Mouse (Mus musculus): Measurements from ENCODE around the gene Wdfy3.
"Not testable (repeated sequence)": the region's sequence is repeated elsewhere in the genome, so short reads cannot be mapped to it uniquely, and the experiment has no call there.

The Wdfy3 gene

GRCm38 (mm10) chr5:101887989-101888388, 181.7 kb downstream of the Wdfy3 start:
- DNase-seq (ENCODE audit: low read depth, low spot score) = peak; percentile 38

- DNase-seq (ENCODE audit: low read depth, low spot score) = no peak
Measured at GRCm38 (mm10) chr5:101885039-101885438, 184.7 kb downstream of the Wdfy3 start.

GRCm38 (mm10) chr5:101882191-101882590, 187.5 kb downstream of the Wdfy3 start:
- no peak for DNase-seq (ENCODE audit: low read depth, low spot score)

- DNase-seq (ENCODE audit: low read depth, low spot score) = no peak
Measured at GRCm38 (mm10) chr5:101879914-101880313, 189.8 kb downstream of the Wdfy3 start.

- DNase-seq (ENCODE audit: low read depth, low spot score) = no peak
Measured at GRCm38 (mm10) chr5:101878403-101878802, 191.3 kb downstream of the Wdfy3 start.

- DNase-seq (ENCODE audit: low read depth, low spot score) = no peak
Measured at GRCm38 (mm10) chr5:101876185-101876584, 193.5 kb downstream of the Wdfy3 start.

GRCm38 (mm10) chr5:101866722-101867121, 203.0 kb downstream of the Wdfy3 start:
- no peak for DNase-seq (ENCODE audit: low read depth, low spot score)

GRCm38 (mm10) chr5:101863946-101864345, 205.8 kb downstream of the Wdfy3 start:
- DNase-seq (ENCODE audit: low read depth, low spot score) = no peak

- no peak for DNase-seq (ENCODE audit: low read depth, low spot score)
Measured at GRCm38 (mm10) chr5:101862651-101863050, 207.1 kb downstream of the Wdfy3 start.

- no peak for DNase-seq (ENCODE audit: low read depth, low spot score)
Measured at GRCm38 (mm10) chr5:101861786-101862571, 207.7 kb downstream of the Wdfy3 start.

- no peak for DNase-seq (ENCODE audit: low read depth, low spot score)
Measured at GRCm38 (mm10) chr5:101858891-101859436, 210.8 kb downstream of the Wdfy3 start.

GRCm38 (mm10) chr5:101855475-101855874, 214.2 kb downstream of the Wdfy3 start:
- DNase-seq (ENCODE audit: low read depth, low spot score) = no peak

- DNase-seq (ENCODE audit: low read depth, low spot score) = no peak
Measured at GRCm38 (mm10) chr5:101854667-101855066, 215.1 kb downstream of the Wdfy3 start.

GRCm38 (mm10) chr5:101854100-101854499, 215.6 kb downstream of the Wdfy3 start:
- DNase-seq (ENCODE audit: low read depth, low spot score) = no peak

- no peak for DNase-seq (ENCODE audit: low read depth, low spot score)
Measured at GRCm38 (mm10) chr5:101852116-101852680, 217.5 kb downstream of the Wdfy3 start.

- no peak for DNase-seq (ENCODE audit: low read depth, low spot score)
Measured at GRCm38 (mm10) chr5:101851133-101851532, 218.6 kb downstream of the Wdfy3 start.

- no peak for DNase-seq (ENCODE audit: low read depth, low spot score)
Measured at GRCm38 (mm10) chr5:101847762-101848161, 222.0 kb downstream of the Wdfy3 start.

- DNase-seq (ENCODE audit: low read depth, low spot score) = no peak
Measured at GRCm38 (mm10) chr5:101847323-101847722, 222.4 kb downstream of the Wdfy3 start.

- DNase-seq (ENCODE audit: low read depth, low spot score) = no peak
Measured at GRCm38 (mm10) chr5:101845930-101846329, 223.8 kb downstream of the Wdfy3 start.

GRCm38 (mm10) chr5:101845011-101845410, 224.7 kb downstream of the Wdfy3 start:
- no peak for DNase-seq (ENCODE audit: low read depth, low spot score)

GRCm38 (mm10) chr5:101840476-101840875, 229.2 kb downstream of the Wdfy3 start:
- no peak for DNase-seq (ENCODE audit: low read depth, low spot score)

- not testable (repeated sequence) for DNase-seq (ENCODE audit: low read depth, low spot score)
Measured at GRCm38 (mm10) chr5:101837605-101838004, 232.1 kb downstream of the Wdfy3 start.

- no peak for DNase-seq (ENCODE audit: low read depth, low spot score)
Measured at GRCm38 (mm10) chr5:101836221-101836620, 233.5 kb downstream of the Wdfy3 start.

Measured in WW6 (cell line).